Mouse (Mus musculus) heart, adult 2 months (tissue): ENCODE measurements around the gene Rpl19.

Experiments used
- CTCF ChIP-seq: fragments of 200-600 bp; IDR thresholded peaks from 2 replicates; pipeline ENCODE4 v1.8.1; 2022; ENCODE audit warnings: antibody characterized with exemption, mild to moderate bottlenecking, moderate library complexity
- EP300 ChIP-seq: fragments of 200-500 bp; IDR thresholded peaks from 2 replicates; pipeline ENCODE4 v1.6.1; 2011; ENCODE audit warnings: low read depth, low read length, control low read depth; ENCODE audit not compliant: insufficient read depth

DNA sequence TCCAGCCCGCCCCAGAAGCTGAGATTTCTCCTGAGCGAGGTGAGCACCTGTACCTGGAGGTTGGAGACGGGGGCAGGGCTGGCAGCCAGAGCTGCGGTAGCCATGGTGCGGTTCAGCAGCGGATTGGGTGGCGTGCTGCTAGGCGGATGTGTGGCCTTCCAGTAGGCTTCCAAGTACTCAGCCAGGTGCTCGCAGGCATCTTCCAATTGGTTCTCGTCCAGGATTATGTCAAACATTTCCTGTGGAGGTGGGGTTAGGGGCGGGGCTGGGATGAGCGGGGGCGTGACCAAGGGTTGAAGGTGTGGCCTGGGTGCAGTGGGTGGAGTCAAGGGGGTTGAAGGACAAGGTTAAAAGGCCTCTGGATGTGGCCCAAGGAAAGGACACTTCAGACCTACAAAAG lies 21.4 kb upstream of the Rpl19 start:
- no peak for TF ChIP-seq CTCF
- TF ChIP-seq EP300 = no peak
